Mouse (Mus musculus) ES-Bruce4 (cell line): ENCODE data around the gene Cdc42.

Experiments used
- CTCF ChIP-seq: IDR thresholded peaks from one replicate; pipeline ENCODE4 v1.8.1; 2011; ENCODE audit warnings: low read depth, low read length
- EP300 ChIP-seq: IDR thresholded peaks from 2 replicates; pipeline ENCODE4 v1.6.1; 2011; ENCODE audit warnings: low read depth, low read length; ENCODE audit not compliant: insufficient read depth
- POLR2A ChIP-seq: IDR thresholded peaks from one replicate; pipeline ENCODE4 v1.8.1; 2011; ENCODE audit warnings: low read length; ENCODE audit not compliant: insufficient read depth

DNA sequence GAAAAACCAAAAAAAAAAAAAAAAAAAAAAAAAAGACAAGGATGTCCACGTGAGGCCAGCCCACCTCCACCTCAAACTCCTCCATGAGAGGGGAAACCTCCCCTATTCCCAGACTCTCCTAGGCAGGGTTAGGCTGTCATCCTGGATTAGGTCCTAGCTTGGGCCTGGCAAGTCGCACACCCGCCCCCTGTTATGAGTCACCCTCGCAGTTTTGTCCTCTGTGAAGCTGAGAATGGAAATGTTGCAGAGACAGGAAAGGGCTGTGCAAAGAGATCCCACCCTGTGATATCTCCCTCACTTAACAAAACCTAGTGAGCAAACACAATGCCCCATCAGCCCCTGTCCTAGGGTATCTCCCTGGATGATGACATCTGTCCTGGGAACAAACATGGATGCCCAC, 59.9 kb downstream of the Cdc42 start:
- TF ChIP-seq CTCF (no peak), POLR2A (no peak), EP300 (no peak)
